Mouse (Mus musculus) liver, embryonic 14.5 days (tissue): ENCODE results near the gene Rbm47.

Experiments
- CTCF ChIP-seq: IDR thresholded peaks from 2 replicates; pipeline ENCODE4 v1.5.1; 2016; ENCODE audit warnings: antibody characterized with exemption, low read depth, control low read depth
- EP300 ChIP-seq: IDR thresholded peaks from 2 replicates; pipeline ENCODE4 v1.6.1; 2016; ENCODE audit warnings: antibody characterized with exemption, low read depth

- TF ChIP-seq EP300: no peak
- TF ChIP-seq CTCF: no peak
These were observed 86.0 kb downstream of the Rbm47 start for GRCm38 (mm10) chr5:66086952-66087351.
